8 mouse cellular contexts compared by ENCODE assay signal in the genomic region with DNA sequence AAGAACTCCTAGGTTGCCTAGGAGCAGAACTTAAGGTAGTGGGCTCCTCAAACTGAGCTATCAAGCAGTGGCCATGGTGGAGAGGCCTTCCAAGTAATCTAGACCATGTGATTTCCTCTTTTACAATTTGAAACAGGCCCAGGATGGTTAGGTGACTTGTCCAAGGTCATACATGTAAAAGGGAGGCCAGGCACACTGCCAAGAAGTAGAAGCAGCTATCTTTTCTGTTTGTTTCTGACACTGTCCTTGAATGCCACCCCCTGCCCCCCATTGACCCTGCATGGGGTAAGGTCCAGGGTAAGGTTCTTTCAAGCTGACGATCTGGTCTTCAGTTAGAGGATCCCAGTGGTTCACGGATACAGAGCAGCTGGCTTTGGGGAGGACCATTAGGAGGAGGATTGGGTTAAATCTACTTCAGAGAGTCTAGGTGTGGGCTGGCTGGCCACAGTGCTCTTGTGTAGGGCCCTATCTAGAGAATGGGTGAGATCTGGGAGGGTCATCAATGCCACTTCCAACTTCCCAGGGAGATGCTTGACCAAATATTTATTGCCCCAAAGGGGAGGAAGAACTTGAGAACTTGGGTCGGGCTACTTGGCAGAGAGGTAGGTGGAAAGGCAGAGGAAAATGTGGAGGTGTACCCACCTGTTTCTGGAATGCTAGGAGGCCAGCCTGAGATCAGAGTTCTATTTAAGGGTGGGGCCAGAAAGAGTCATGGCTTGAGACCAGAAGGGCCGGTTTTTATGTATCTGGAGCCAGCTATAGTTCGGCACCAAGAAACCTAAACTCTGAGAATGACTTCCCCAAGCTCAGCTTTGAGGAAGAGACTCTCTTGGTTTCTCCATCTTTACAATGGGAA. TPM values are rescaled to one million over a fixed set of nuclear protein-coding genes. Genes with fewer than 3 reads are reported as not detected.
DNase-seq lines count a peak whose midpoint lies in the region; ATAC-seq and TF ChIP-seq lines count a peak whose summit lies in the region.

No protein-coding gene starts in this region.

- no peak overlapping the region; the same call in 1 of the 2 replicates for H3K27ac ChIP-seq in heart, postnatal 0 days (ENCODE audit: low read depth)
- H3K27ac ChIP-seq in heart, embryonic 12.5 days (ENCODE audit: poor library complexity, severe bottlenecking): no peak overlapping the region
- no peak overlapping the region for H3K27ac ChIP-seq in liver, embryonic 14.5 days
- H3K27ac ChIP-seq in forebrain, embryonic 12.5 days: no peak overlapping the region

- H3K4me3 ChIP-seq in heart, postnatal 0 days (ENCODE audit: low read depth, low read length): no peak overlapping the region
- H3K4me3 ChIP-seq in heart, embryonic 12.5 days: no peak overlapping the region
- no peak overlapping the region for H3K4me3 ChIP-seq in liver, embryonic 14.5 days (ENCODE audit: insufficient read depth in 1 of 2, low read depth in 2 of 2, low read length in 2 of 2)
- H3K4me3 ChIP-seq in forebrain, embryonic 12.5 days (replicated peaks): no peak overlapping the region

- no peak overlapping the region for H3K9ac ChIP-seq in heart, postnatal 0 days (replicated peaks; ENCODE audit: low read depth, low read length)
- no peak overlapping the region for H3K9ac ChIP-seq in heart, embryonic 12.5 days
- H3K9ac ChIP-seq in liver, embryonic 14.5 days (replicated peaks): no peak overlapping the region
- no peak overlapping the region for H3K9ac ChIP-seq in forebrain, embryonic 12.5 days

- no peak for TF ChIP-seq CTCF in heart, postnatal 0 days (IDR thresholded peaks at IDR 0.05; ENCODE audit: low read depth)
- no peak for TF ChIP-seq CTCF in liver, embryonic 14.5 days (IDR thresholded peaks at IDR 0.05; ENCODE audit: low read depth)

- 81% methylated on average over 5 of the region's 5 CpGs for WGBS in heart, postnatal 0 days
- WGBS in heart, embryonic 12.5 days: 84% methylated on average over 5 of the region's 5 CpGs
- 71% methylated on average over 5 of the region's 5 CpGs for WGBS in liver, embryonic 14.5 days (ENCODE audit: insufficient replicate concordance)
- 92% methylated on average over 5 of the region's 5 CpGs for WGBS in forebrain, embryonic 12.5 days

- no peaks in the 10 kb centered on the region; the same call in 1 of the 2 replicates for H3K36me3 ChIP-seq in heart, postnatal 0 days (replicated peaks; ENCODE audit: control insufficient read depth, insufficient read depth, low read length)
- H3K36me3 ChIP-seq in heart, embryonic 12.5 days: peaks cover 15% of the 10 kb centered on the region; the same call in 1 of the 2 replicates
- H3K36me3 ChIP-seq in liver, embryonic 14.5 days (replicated peaks; ENCODE audit: control insufficient read depth, insufficient read depth, low read depth): no peaks in the 10 kb centered on the region
- H3K36me3 ChIP-seq in forebrain, embryonic 12.5 days (replicated peaks): no peaks in the 10 kb centered on the region; the same call in 1 of the 2 replicates

- H3K4me2 ChIP-seq in heart, postnatal 0 days (ENCODE audit: low read depth, low read length): no peak overlapping the region
- no peak overlapping the region for H3K4me2 ChIP-seq in heart, embryonic 12.5 days
- H3K4me2 ChIP-seq in liver, embryonic 14.5 days (ENCODE audit: low read depth): peak overlapping the region; percentile 82
- no peak overlapping the region for H3K4me2 ChIP-seq in forebrain, embryonic 12.5 days

- peaks cover 15% of the 10 kb centered on the region; the same call in 1 of the 2 replicates for H3K4me1 ChIP-seq in heart, postnatal 0 days (ENCODE audit: control insufficient read depth, insufficient read depth)
- H3K4me1 ChIP-seq in heart, embryonic 12.5 days (replicated peaks): peaks cover 11% of the 10 kb centered on the region
- H3K4me1 ChIP-seq in liver, embryonic 14.5 days (replicated peaks; ENCODE audit: control insufficient read depth in 2 of 2, insufficient read depth in 2 of 2, low read length in 1 of 2): peaks cover 0 to 2% of the 10 kb centered on the region in 2 experiments; a peak in 1 of 4 replicates
- H3K4me1 ChIP-seq in forebrain, embryonic 12.5 days: no peaks in the 10 kb centered on the region

- no peaks in the 10 kb centered on the region for H3K27me3 ChIP-seq in heart, postnatal 0 days (ENCODE audit: control insufficient read depth, insufficient read depth, low read length)
- no peaks in the 10 kb centered on the region for H3K27me3 ChIP-seq in heart, embryonic 12.5 days (replicated peaks)
- H3K27me3 ChIP-seq in liver, embryonic 14.5 days (ENCODE audit: control insufficient read depth, insufficient read depth, low read length): no peaks in the 10 kb centered on the region
- no peaks in the 10 kb centered on the region for H3K27me3 ChIP-seq in forebrain, embryonic 12.5 days

- TF ChIP-seq EP300 in heart, postnatal 0 days (IDR thresholded peaks at IDR 0.05; ENCODE audit: low read depth): no peak
- TF ChIP-seq EP300 in liver, embryonic 14.5 days (IDR thresholded peaks at IDR 0.05; ENCODE audit: low read depth): no peak

- ATAC-seq in heart, postnatal 0 days (ENCODE audit: insufficient read depth, low read depth): 0 out of 2 replicates have a peak, but pooled peaks have one; percentile 22
- ATAC-seq in heart, embryonic 12.5 days (ENCODE audit: insufficient number of reproducible peaks, low FRiP score): no peak
- no peak for ATAC-seq in liver, embryonic 14.5 days (ENCODE audit: insufficient read depth)
- ATAC-seq in forebrain, embryonic 12.5 days (ENCODE audit: low FRiP score): no peak

- no peak for DNase-seq in heart, postnatal 0 days (ENCODE audit: low spot score)
- DNase-seq in urinary bladder, adult 2 months (ENCODE audit: low spot score): peak; percentile 21
- DNase-seq in urinary bladder, postnatal 4 days (ENCODE audit: low spot score in 2 of 2): no peak
- DNase-seq in liver, embryonic 14.5 days (ENCODE audit: low read depth in 3 of 3, low spot score in 3 of 3): no peak
- DNase-seq in frontal cortex, postnatal 25 days (ENCODE audit: low spot score in 2 of 2): no peak
- DNase-seq in left cerebral cortex, adult 9 months (ENCODE audit: low spot score in 2 of 2): no peak

- H3K9me3 ChIP-seq in heart, postnatal 0 days (replicated peaks; ENCODE audit: control insufficient read depth, low read length): no peaks in the 10 kb centered on the region
- H3K9me3 ChIP-seq in heart, embryonic 12.5 days (replicated peaks): no peaks in the 10 kb centered on the region
- H3K9me3 ChIP-seq in liver, embryonic 14.5 days (ENCODE audit: control insufficient read depth, low read length): no peaks in the 10 kb centered on the region
- no peaks in the 10 kb centered on the region for H3K9me3 ChIP-seq in forebrain, embryonic 12.5 days

RNA-seq across cellular contexts. Expression of gene Pgap2, which starts 14.1 kb away (rescaled TPM):
- total RNA-seq in heart, postnatal 0 days (2014; rRNA removed; ENCODE audit: low replicate concordance): 79.5 and 117 TPM in 2 replicates
- 60.9 TPM in 2 replicates for polyA plus RNA-seq in heart, postnatal 0 days (2015; fragmentation: Nextera tagmentation; extraction: Ambion mirVana)
- polyA plus RNA-seq in heart, embryonic 12.5 days (2016; fragmentation: Nextera tagmentation; extraction: Ambion mirVana): 50.7 and 55.6 TPM in 2 replicates
- polyA plus RNA-seq in urinary bladder, adult 2 months (2012; rRNA removed): 58.9 and 64.7 TPM in 2 replicates
- polyA plus RNA-seq in liver, embryonic 14.5 days (2012; rRNA removed): 14.5 and 15.4 TPM in 2 replicates
- polyA plus RNA-seq in liver, embryonic 14.5 days (2014; fragmentation: Nextera tagmentation; extraction: Ambion mirVana): 18.0 and 20.2 TPM in 2 replicates
- polyA plus RNA-seq in forebrain, embryonic 12.5 days (2016; fragmentation: Nextera tagmentation; extraction: Ambion mirVana): 54.3 and 59.2 TPM in 2 replicates

RNA-seq across cellular contexts. Expression of gene Nup98, which starts 14.1 kb away (rescaled TPM):
- 28.0 and 36.0 TPM in 2 replicates for total RNA-seq in heart, postnatal 0 days (2014; rRNA removed; ENCODE audit: low replicate concordance)
- 10.6 and 12.2 TPM in 2 replicates for polyA plus RNA-seq in heart, postnatal 0 days (2015; fragmentation: Nextera tagmentation; extraction: Ambion mirVana)
- polyA plus RNA-seq in heart, embryonic 12.5 days (2016; fragmentation: Nextera tagmentation; extraction: Ambion mirVana): 35.8 and 38.1 TPM in 2 replicates
- polyA plus RNA-seq in urinary bladder, adult 2 months (2012; rRNA removed): 17.6 and 20.9 TPM in 2 replicates
- polyA plus RNA-seq in liver, embryonic 14.5 days (2012; rRNA removed): 7.0 and 8.8 TPM in 2 replicates
- polyA plus RNA-seq in liver, embryonic 14.5 days (2014; fragmentation: Nextera tagmentation; extraction: Ambion mirVana): 16.3 and 17.4 TPM in 2 replicates
- polyA plus RNA-seq in forebrain, embryonic 12.5 days (2016; fragmentation: Nextera tagmentation; extraction: Ambion mirVana): 45.2 and 46.8 TPM in 2 replicates

RNA-seq across cellular contexts. Expression of gene Rhog, which starts 31.7 kb away (rescaled TPM):
- total RNA-seq in heart, postnatal 0 days (2014; rRNA removed; ENCODE audit: low replicate concordance): 24.6 and 31.3 TPM in 2 replicates
- polyA plus RNA-seq in heart, postnatal 0 days (2015; fragmentation: Nextera tagmentation; extraction: Ambion mirVana): 34.7 and 36.7 TPM in 2 replicates
- polyA plus RNA-seq in heart, embryonic 12.5 days (2016; fragmentation: Nextera tagmentation; extraction: Ambion mirVana): 41.9 and 42.7 TPM in 2 replicates
- polyA plus RNA-seq in urinary bladder, adult 2 months (2012; rRNA removed): 47.2 and 67.2 TPM in 2 replicates
- polyA plus RNA-seq in liver, embryonic 14.5 days (2012; rRNA removed): 31.4 and 35.9 TPM in 2 replicates
- polyA plus RNA-seq in liver, embryonic 14.5 days (2014; fragmentation: Nextera tagmentation; extraction: Ambion mirVana): 53.4 and 55.6 TPM in 2 replicates
- 21.7 and 25.1 TPM in 2 replicates for polyA plus RNA-seq in forebrain, embryonic 12.5 days (2016; fragmentation: Nextera tagmentation; extraction: Ambion mirVana)

RNA-seq across cellular contexts. Expression of gene Stim1, which starts 43.5 kb away (rescaled TPM):
- 28.1 and 59.0 TPM in 2 replicates for total RNA-seq in heart, postnatal 0 days (2014; rRNA removed; ENCODE audit: low replicate concordance)
- 11.4 and 11.6 TPM in 2 replicates for polyA plus RNA-seq in heart, postnatal 0 days (2015; fragmentation: Nextera tagmentation; extraction: Ambion mirVana)
- polyA plus RNA-seq in heart, embryonic 12.5 days (2016; fragmentation: Nextera tagmentation; extraction: Ambion mirVana): 16.8 and 19.1 TPM in 2 replicates
- 89.4 and 107 TPM in 2 replicates for polyA plus RNA-seq in urinary bladder, adult 2 months (2012; rRNA removed)
- polyA plus RNA-seq in liver, embryonic 14.5 days (2012; rRNA removed): 6.9 and 7.9 TPM in 2 replicates
- 9.3 and 11.2 TPM in 2 replicates for polyA plus RNA-seq in liver, embryonic 14.5 days (2014; fragmentation: Nextera tagmentation; extraction: Ambion mirVana)
- 11.6 and 11.7 TPM in 2 replicates for polyA plus RNA-seq in forebrain, embryonic 12.5 days (2016; fragmentation: Nextera tagmentation; extraction: Ambion mirVana)
